Mouse (Mus musculus): ENCODE data around the gene Bhlhe40. TPM values are rescaled to one million over a fixed set of nuclear protein-coding genes. Genes with fewer than 3 reads are reported as not detected.

Gene Bhlhe40
- total and polyA plus RNA-seq, 3 experiments, result 27.9 to 64.6 (median 31.1) TPM

DNA sequence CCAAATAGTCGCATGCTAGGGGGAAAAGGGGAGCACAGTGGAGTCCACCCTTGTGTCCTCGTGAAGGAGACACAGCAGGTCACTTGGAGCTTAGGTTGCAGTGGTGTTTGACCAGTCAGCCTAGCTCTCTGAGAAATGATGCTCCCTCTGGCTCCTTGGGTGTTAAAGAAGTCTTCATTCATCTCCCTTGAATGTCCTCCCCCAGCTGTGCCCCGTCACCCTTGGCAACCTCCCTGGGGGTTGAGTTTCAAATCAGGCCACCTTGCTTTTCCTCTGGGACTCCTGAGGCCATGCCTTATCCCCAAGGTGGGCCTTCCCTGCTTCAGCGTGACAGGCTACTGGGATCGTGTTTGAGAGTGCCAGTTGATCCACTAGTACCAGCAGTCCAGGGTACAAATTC is 17.8 kb downstream of the Bhlhe40 start:
- no peaks in the 10 kb centered on the region for H3K36me3 ChIP-seq (ENCODE audit: control insufficient read depth, insufficient read depth, low read length)
- no peaks in the 10 kb centered on the region for H3K27me3 ChIP-seq (ENCODE audit: control insufficient read depth, insufficient read depth, low read length)
- intact Hi-C loops (cut with DNase I), result no loop called here
- no peak for TF ChIP-seq EP300 (IDR thresholded peaks at IDR 0.05; ENCODE audit: insufficient read depth, low read depth, low read length)
- no peak for TF ChIP-seq POLR2A (IDR thresholded peaks at IDR 0.05; ENCODE audit: insufficient read depth, low read depth, low read length)
- TF ChIP-seq CTCF (IDR thresholded peaks at IDR 0.05), result no peak
- 79% methylated on average over 5 of the region's 5 CpGs for WGBS
- no peak overlapping the region for H3K4me3 ChIP-seq
- no peaks in the 10 kb centered on the region for H3K79me2 ChIP-seq (replicated peaks; ENCODE audit: control insufficient read depth, insufficient read depth, low read length)
- H3K4me1 ChIP-seq (ENCODE audit: control insufficient read depth, insufficient read depth, low read length), result peaks cover 3% of the 10 kb centered on the region
- no peak overlapping the region for H3K9ac ChIP-seq (ENCODE audit: low read depth, low read length)
- DNase-seq, result no peak
- H3K27ac ChIP-seq, result no peak overlapping the region; the same call in 1 of the 2 replicates

DNA sequence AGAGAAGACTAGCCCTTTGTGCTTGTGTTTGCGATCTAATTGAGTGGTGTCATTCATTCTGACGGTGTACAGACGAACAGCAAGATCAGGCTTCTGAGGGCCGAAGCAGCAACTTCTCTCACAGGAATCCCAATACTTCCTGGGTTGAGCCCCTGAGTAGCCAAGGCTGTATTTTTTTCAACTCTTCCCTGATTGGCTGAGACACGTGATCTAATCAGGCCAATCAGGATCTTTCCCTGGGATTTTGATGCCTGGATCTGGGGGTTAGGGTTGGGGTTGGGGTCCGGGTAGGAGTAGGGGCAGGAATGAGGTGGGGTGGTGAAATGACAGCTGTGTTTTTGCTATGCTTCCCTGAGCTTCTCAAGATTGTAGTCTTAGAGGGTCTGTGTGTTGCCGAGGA is 20.1 kb downstream of the Bhlhe40 start:
- Histone ChIP-seq H3K36me3 (ENCODE audit: control insufficient read depth, insufficient read depth, low read length) (no peaks in the 10 kb centered on the region), H3K27me3 (ENCODE audit: control insufficient read depth, insufficient read depth, low read length) (no peaks in the 10 kb centered on the region), H3K27ac (no peak overlapping the region), H3K79me2 (replicated peaks; ENCODE audit: control insufficient read depth, insufficient read depth, low read length) (no peaks in the 10 kb centered on the region), H3K4me1 (ENCODE audit: control insufficient read depth, insufficient read depth, low read length) (peaks cover 3% of the 10 kb centered on the region), H3K9ac (ENCODE audit: low read depth, low read length) (no peak overlapping the region), H3K4me3 (no peak overlapping the region)
- no peak for TF ChIP-seq EP300 (IDR thresholded peaks at IDR 0.05; ENCODE audit: insufficient read depth, low read depth, low read length)
- no peak for TF ChIP-seq CTCF (IDR thresholded peaks at IDR 0.05)
- no peak for TF ChIP-seq POLR2A (IDR thresholded peaks at IDR 0.05; ENCODE audit: insufficient read depth, low read depth, low read length)
- no peak for DNase-seq
- intact Hi-C loops (cut with DNase I), result no loop called here
- WGBS, result 83% methylated on average over 7 of the region's 7 CpGs

DNA sequence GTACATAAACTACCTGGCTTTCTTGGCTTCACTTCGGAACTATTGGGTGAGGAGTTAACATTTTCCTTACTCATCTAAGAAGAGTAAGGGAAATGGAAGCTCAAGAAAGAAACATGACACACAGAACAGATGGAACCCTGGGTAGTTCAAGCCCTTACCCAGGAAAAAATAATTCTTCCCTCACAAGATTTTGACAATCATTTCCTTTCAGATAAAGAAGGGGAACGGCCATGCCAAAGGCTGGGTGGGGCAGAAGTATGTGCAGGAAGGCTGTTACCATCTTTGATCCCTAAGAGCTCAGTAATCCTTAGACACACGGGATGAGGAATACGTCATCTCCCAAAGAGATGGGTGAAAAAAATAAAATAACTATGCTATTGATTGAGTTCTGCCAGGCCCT is 20.7 kb downstream of the Bhlhe40 start:
- Histone ChIP-seq H3K4me3 (no peak overlapping the region), H3K27me3 (ENCODE audit: control insufficient read depth, insufficient read depth, low read length) (no peaks in the 10 kb centered on the region), H3K9ac (ENCODE audit: low read depth, low read length) (no peak overlapping the region), H3K36me3 (ENCODE audit: control insufficient read depth, insufficient read depth, low read length) (no peaks in the 10 kb centered on the region), H3K4me1 (ENCODE audit: control insufficient read depth, insufficient read depth, low read length) (peaks cover 3% of the 10 kb centered on the region), H3K79me2 (replicated peaks; ENCODE audit: control insufficient read depth, insufficient read depth, low read length) (no peaks in the 10 kb centered on the region), H3K27ac (no peak overlapping the region)
- intact Hi-C loops (cut with DNase I), result no loop called here
- no peak for DNase-seq
- WGBS, result 71% methylated on average over 4 of the region's 4 CpGs
- TF ChIP-seq CTCF (IDR thresholded peaks at IDR 0.05) (no peak), POLR2A (IDR thresholded peaks at IDR 0.05; ENCODE audit: insufficient read depth, low read depth, low read length) (no peak), EP300 (IDR thresholded peaks at IDR 0.05; ENCODE audit: insufficient read depth, low read depth, low read length) (no peak)

DNA sequence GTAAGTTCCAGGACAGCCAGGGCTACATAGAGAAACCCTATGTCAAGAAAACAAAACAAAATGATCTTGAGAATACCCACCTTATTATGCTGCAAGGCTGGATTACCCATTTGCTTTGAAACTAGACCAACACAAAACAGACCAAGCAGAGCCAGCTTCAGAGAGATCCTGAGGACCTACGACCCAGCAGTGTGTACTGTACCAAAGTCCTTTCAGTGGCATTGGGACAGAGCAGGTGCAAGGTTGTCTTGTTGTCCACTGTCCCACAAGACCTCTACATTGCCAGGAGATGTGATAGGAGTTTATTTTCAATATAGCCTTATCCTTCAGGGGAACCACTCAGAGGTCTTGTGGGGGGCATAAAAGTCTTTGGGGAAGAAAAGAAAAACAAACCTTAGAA is 22.7 kb downstream of the Bhlhe40 start:
- WGBS, result 90% methylated on average over 1 of the region's 1 CpGs
- H3K4me3 ChIP-seq, result no peak overlapping the region

DNA sequence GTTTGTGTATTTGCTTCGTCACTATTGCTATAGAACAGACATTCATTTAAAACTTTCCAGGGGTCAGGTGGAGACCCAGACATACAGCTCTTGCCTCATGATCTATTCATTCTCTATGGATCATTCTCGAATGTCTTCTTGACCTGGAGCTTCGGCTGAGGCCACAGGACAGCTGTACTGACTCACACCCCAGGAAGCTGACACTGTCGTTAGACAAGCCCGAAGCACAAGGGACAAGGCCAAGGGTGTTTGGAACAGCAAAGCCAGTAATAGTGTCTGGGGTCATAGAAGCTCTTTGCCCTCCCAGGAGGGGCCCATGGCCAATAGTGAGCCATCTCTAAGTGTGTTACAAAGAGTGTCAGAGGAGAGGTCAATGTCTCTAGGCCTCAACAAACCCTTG is 24.0 kb downstream of the Bhlhe40 start:
- no peak overlapping the region for H3K9ac ChIP-seq (ENCODE audit: low read depth, low read length)
- no peak for DNase-seq
- intact Hi-C loops (cut with DNase I), result no loop called here
- no peaks in the 10 kb centered on the region for H3K79me2 ChIP-seq (replicated peaks; ENCODE audit: control insufficient read depth, insufficient read depth, low read length)
- H3K4me3 ChIP-seq, result no peak overlapping the region
- peaks cover 2% of the 10 kb centered on the region for H3K4me1 ChIP-seq (ENCODE audit: control insufficient read depth, insufficient read depth, low read length)
- H3K27ac ChIP-seq, result no peak overlapping the region
- no peak for TF ChIP-seq CTCF (IDR thresholded peaks at IDR 0.05)
- no peak for TF ChIP-seq POLR2A (IDR thresholded peaks at IDR 0.05; ENCODE audit: insufficient read depth, low read depth, low read length)
- TF ChIP-seq EP300 (IDR thresholded peaks at IDR 0.05; ENCODE audit: insufficient read depth, low read depth, low read length), result no peak
- no peaks in the 10 kb centered on the region for H3K36me3 ChIP-seq (ENCODE audit: control insufficient read depth, insufficient read depth, low read length)
- H3K27me3 ChIP-seq (ENCODE audit: control insufficient read depth, insufficient read depth, low read length), result no peaks in the 10 kb centered on the region
- WGBS, result 68% methylated on average over 5 of the region's 5 CpGs

More for the DNA sequence above, 22.7 kb downstream of the Bhlhe40 start:
- no peak overlapping the region for H3K9ac ChIP-seq (ENCODE audit: low read depth, low read length)
- no peaks in the 10 kb centered on the region for H3K79me2 ChIP-seq (replicated peaks; ENCODE audit: control insufficient read depth, insufficient read depth, low read length)
- H3K27ac ChIP-seq, result no peak overlapping the region
- DNase-seq, result no peak
- H3K27me3 ChIP-seq (ENCODE audit: control insufficient read depth, insufficient read depth, low read length), result no peaks in the 10 kb centered on the region
- peaks cover 2% of the 10 kb centered on the region for H3K4me1 ChIP-seq (ENCODE audit: control insufficient read depth, insufficient read depth, low read length)
- TF ChIP-seq POLR2A (IDR thresholded peaks at IDR 0.05; ENCODE audit: insufficient read depth, low read depth, low read length) (no peak), CTCF (IDR thresholded peaks at IDR 0.05) (no peak), EP300 (IDR thresholded peaks at IDR 0.05; ENCODE audit: insufficient read depth, low read depth, low read length) (no peak)
- intact Hi-C loops (cut with DNase I), result no loop called here
- no peaks in the 10 kb centered on the region for H3K36me3 ChIP-seq (ENCODE audit: control insufficient read depth, insufficient read depth, low read length)

DNA sequence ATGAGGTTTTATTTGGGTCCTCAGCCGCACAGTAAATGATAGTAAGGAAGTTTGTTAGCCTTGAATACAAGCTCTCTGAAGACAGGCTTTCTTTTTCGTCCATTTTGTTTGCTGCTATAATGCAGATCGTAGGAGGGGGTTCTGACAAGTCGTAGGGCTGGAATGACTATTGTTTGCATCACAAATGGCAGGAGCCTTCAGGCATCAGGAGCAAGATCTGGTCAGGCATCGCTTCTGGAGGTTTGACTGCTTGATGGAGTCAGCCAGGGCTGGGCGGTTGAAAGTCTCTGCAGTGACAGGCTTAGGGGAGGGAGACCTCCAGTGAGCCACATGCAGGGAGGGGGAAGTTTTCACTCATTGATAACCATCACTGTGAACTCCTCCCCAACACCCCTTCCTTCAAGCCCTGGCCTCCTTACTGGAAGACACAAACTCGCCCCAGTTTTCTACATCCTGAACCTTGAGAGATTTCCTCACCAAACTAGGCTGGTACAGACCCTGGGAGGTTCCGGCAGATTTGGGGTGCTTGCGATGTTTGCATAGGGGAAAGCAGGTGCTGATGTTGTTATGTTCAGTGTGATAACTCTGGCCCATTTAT is 25.4 kb downstream of the Bhlhe40 start:
- no peak overlapping the region for H3K4me3 ChIP-seq
- no peak overlapping the region for H3K9ac ChIP-seq (ENCODE audit: low read depth, low read length)
- no peaks in the 10 kb centered on the region for H3K79me2 ChIP-seq (replicated peaks; ENCODE audit: control insufficient read depth, insufficient read depth, low read length)
- no peaks in the 10 kb centered on the region for H3K36me3 ChIP-seq (ENCODE audit: control insufficient read depth, insufficient read depth, low read length)
- no peaks in the 10 kb centered on the region for H3K27me3 ChIP-seq (ENCODE audit: control insufficient read depth, insufficient read depth, low read length)
- TF ChIP-seq POLR2A (IDR thresholded peaks at IDR 0.05; ENCODE audit: insufficient read depth, low read depth, low read length) (no peak), CTCF (IDR thresholded peaks at IDR 0.05) (no peak), EP300 (IDR thresholded peaks at IDR 0.05; ENCODE audit: insufficient read depth, low read depth, low read length) (no peak)
- no peak for DNase-seq
- WGBS, result 86% methylated on average over 9 of the region's 9 CpGs
- intact Hi-C loops (cut with DNase I), result no loop called here
- H3K4me1 ChIP-seq (ENCODE audit: control insufficient read depth, insufficient read depth, low read length), result peaks cover 2% of the 10 kb centered on the region
- no peak overlapping the region for H3K27ac ChIP-seq

Data from heart, adult 2 months (tissue).